Mouse (Mus musculus) megakaryocyte progenitor cell, adult 5-6 weeks (primary cell): ENCODE data around the gene Clec2d. TPM values are rescaled to one million over a fixed set of nuclear protein-coding genes. Genes with fewer than 3 reads are reported as not detected.
"Not testable (repeated sequence)": the region's sequence is repeated elsewhere in the genome, so short reads cannot be mapped to it uniquely, and the experiment has no call there.

ENCODE experiments used
- ATAC-seq: replicated peaks from 2 replicates; pipeline ENCODE4 v1.8.0; 2016; ENCODE audit warnings: mild to moderate bottlenecking, moderate TSS enrichment, inconsistent platforms; ENCODE audit not compliant: poor library complexity
- total RNA-seq, 2 experiments: library from RNA; stranded (forward) in 1 of 2; stranded (reverse) in 1 of 2; fragments of 157-497, 149-512 nt in 1 of 2; fragments of 200-1000 nt in 1 of 2; gene quantifications; 2 replicates each; pipeline versions ENCODE4 v1.2.3 to v1.2.4; 2015 to 2017

The Clec2d gene
- total RNA-seq (2015): 16.8 and 26.4 TPM in 2 replicates
- 101 and 118 TPM in 2 replicates for total RNA-seq (2017)

- ATAC-seq: peak; percentile 91
Observed at GRCm38 (mm10) chr6:129180403-129181169, at the start of gene Clec2d. Gene Clec2d (plus strand): TSS chr6:129180615.

GRCm38 (mm10) chr6:129132604-129133341, 47.6 kb upstream of the Clec2d start:
- ATAC-seq: peak; percentile 60

GRCm38 (mm10) chr6:129146812-129147211, 33.6 kb upstream of the Clec2d start:
- ATAC-seq: no peak

GRCm38 (mm10) chr6:129160103-129160502, 20.3 kb upstream of the Clec2d start:
- ATAC-seq: no peak

- no peak for ATAC-seq
Observed at GRCm38 (mm10) chr6:129161136-129161535, 19.3 kb upstream of the Clec2d start.

- ATAC-seq: no peak
Observed at GRCm38 (mm10) chr6:129161951-129162350, 18.5 kb upstream of the Clec2d start.

- no peak for ATAC-seq
Observed at GRCm38 (mm10) chr6:129162587-129163159, 17.7 kb upstream of the Clec2d start.

- no peak for ATAC-seq
Observed at GRCm38 (mm10) chr6:129163606-129164005, 16.8 kb upstream of the Clec2d start.

GRCm38 (mm10) chr6:129170925-129171324, 9.5 kb upstream of the Clec2d start:
- no peak for ATAC-seq

- peak; percentile 99 for ATAC-seq
Observed at GRCm38 (mm10) chr6:129171675-129172074, 8.7 kb upstream of the Clec2d start.

- no peak for ATAC-seq
Observed at GRCm38 (mm10) chr6:129174836-129175235, 5.6 kb upstream of the Clec2d start.

GRCm38 (mm10) chr6:129175612-129176011, 4.8 kb upstream of the Clec2d start:
- no peak for ATAC-seq

- ATAC-seq: no peak
Observed at GRCm38 (mm10) chr6:129176621-129177020, 3.8 kb upstream of the Clec2d start.

GRCm38 (mm10) chr6:129179281-129179680, 1.1 kb upstream of the Clec2d start:
- ATAC-seq: no peak

GRCm38 (mm10) chr6:129179831-129180230, 584 bp upstream of the Clec2d start:
- not testable (repeated sequence) for ATAC-seq

GRCm38 (mm10) chr6:129181249-129181648, 834 bp downstream of the Clec2d start:
- ATAC-seq: no peak

GRCm38 (mm10) chr6:129181683-129182082, 1.3 kb downstream of the Clec2d start:
- ATAC-seq: no peak

- no peak for ATAC-seq
Observed at GRCm38 (mm10) chr6:129182518-129182917, 2.1 kb downstream of the Clec2d start.

- ATAC-seq: not testable (repeated sequence)
Observed at GRCm38 (mm10) chr6:129184001-129184400, 3.6 kb downstream of the Clec2d start.

GRCm38 (mm10) chr6:129184788-129185187, 4.4 kb downstream of the Clec2d start:
- ATAC-seq: no peak

- 0 out of 2 replicates have a peak, but pooled peaks have one; percentile 20 for ATAC-seq
Observed at GRCm38 (mm10) chr6:129186022-129186421, 5.6 kb downstream of the Clec2d start.
